Mouse (Mus musculus) embryonic facial prominence, embryonic 12.5 days (tissue): ENCODE measurements around the gene Grik3. TPM values are rescaled to one million over a fixed set of nuclear protein-coding genes. Genes with fewer than 3 reads are reported as not detected.

ENCODE experiments used
- ATAC-seq: fragments of 200-750 bp; cut with Nextera tagmentation; 2 replicates; pipeline ENCODE4 v1.8.0; 2017; ENCODE audit not compliant: insufficient number of reproducible peaks, insufficient read depth, low FRiP score, low TSS enrichment
- H3K27ac ChIP-seq: fragments of 300-500 bp; sonication (generic); 2 replicates; pipeline ENCODE4 v1.5.1; 2016; ENCODE audit warnings: mild to moderate bottlenecking
- H3K27me3 ChIP-seq: fragments of 300-500 bp; sonication (generic); 2 replicates; pipeline ENCODE4 v1.6.1; 2016; ENCODE audit warnings: mild to moderate bottlenecking, moderate library complexity
- H3K36me3 ChIP-seq: fragments of 300-500 bp; sonication (generic); 2 replicates; pipeline ENCODE4 v1.6.1; 2016; ENCODE audit warnings: mild to moderate bottlenecking
- H3K4me1 ChIP-seq: fragments of 300-500 bp; sonication (generic); 2 replicates; pipeline ENCODE4 v1.6.1; 2016
- H3K4me2 ChIP-seq: fragments of 300-500 bp; sonication (generic); replicated peaks from 2 replicates; pipeline ENCODE4 v1.6.1; 2016; ENCODE audit warnings: mild to moderate bottlenecking, moderate library complexity
- H3K4me3 ChIP-seq: fragments of 300-500 bp; sonication (generic); 2 replicates; pipeline ENCODE4 v1.5.1; 2016; ENCODE audit warnings: mild to moderate bottlenecking
- H3K9ac ChIP-seq: fragments of 300-500 bp; sonication (generic); 2 replicates; pipeline ENCODE4 v1.6.1; 2016; ENCODE audit warnings: mild to moderate bottlenecking, moderate library complexity
- H3K9me3 ChIP-seq: fragments of 300-500 bp; sonication (generic); 2 replicates; pipeline ENCODE4 v1.6.1; 2016; ENCODE audit warnings: mild to moderate bottlenecking, moderate library complexity
- WGBS: fragments of 180-500 bp; shearing (Covaris S2); methylation state at CpG from one replicate; pipeline ENCODE4 v1.1.7; 2016; 5-methylcytosine and 5-hydroxymethylcytosine counted together
- polyA plus RNA-seq: library from polyadenylated mRNA; unstranded; fragments of >200 nt; fragmentation: Nextera tagmentation; extraction: Ambion mirVana; gene quantifications from 2 replicates; pipeline ENCODE4 v1.2.1, GENCODE M21; 2016

The Grik3 gene
- 0.32 and 0.37 TPM in 2 replicates for polyA plus RNA-seq

GRCm38 (mm10) chr4:125490661-125491504 lies at the start of gene Grik3:
Gene Grik3, plus strand, starts transcription at chr4:125490700.
- Histone ChIP-seq H3K36me3 (no peaks in the 10 kb centered on the region), H3K4me2 (peak within 1 kb of the TSS; percentile 75), H3K4me3 (peak within 1 kb of the TSS; percentile 43), H3K9me3 (no peaks in the 10 kb centered on the region), H3K4me1 (peaks cover 12% of the 10 kb centered on the region; the same call in 1 of the 2 replicates), H3K27me3 (peaks cover 100% of the 10 kb centered on the region), H3K9ac (peak within 1 kb of the TSS; percentile 45), H3K27ac (no peak within 1 kb of the TSS)
- under 1% methylated on average over 69 of the region's 77 CpGs for WGBS
- no peak for ATAC-seq

GRCm38 (mm10) chr4:125441821-125442220 lies 48.7 kb upstream of the Grik3 start:
- Histone ChIP-seq H3K27me3 (no peaks in the 10 kb centered on the region), H3K27ac (no peak overlapping the region), H3K4me3 (no peak overlapping the region), H3K4me2 (no peak overlapping the region), H3K4me1 (no peaks in the 10 kb centered on the region), H3K9ac (no peak overlapping the region), H3K9me3 (no peaks in the 10 kb centered on the region), H3K36me3 (no peaks in the 10 kb centered on the region)
- ATAC-seq: no peak
- WGBS: 86% methylated on average over 4 of the region's 4 CpGs

GRCm38 (mm10) chr4:125444366-125444765 lies 46.1 kb upstream of the Grik3 start:
- Histone ChIP-seq H3K27me3 (no peaks in the 10 kb centered on the region), H3K27ac (no peak overlapping the region), H3K4me3 (no peak overlapping the region), H3K36me3 (no peaks in the 10 kb centered on the region), H3K4me2 (no peak overlapping the region), H3K9ac (no peak overlapping the region), H3K9me3 (no peaks in the 10 kb centered on the region), H3K4me1 (no peaks in the 10 kb centered on the region)
- 84% methylated on average over 7 of the region's 7 CpGs for WGBS
- ATAC-seq: no peak

GRCm38 (mm10) chr4:125450602-125451321 lies 39.7 kb upstream of the Grik3 start:
- Histone ChIP-seq H3K4me1 (no peaks in the 10 kb centered on the region), H3K27me3 (no peaks in the 10 kb centered on the region; the same call in 1 of the 2 replicates), H3K4me2 (no peak overlapping the region), H3K9ac (no peak overlapping the region), H3K4me3 (no peak overlapping the region), H3K27ac (no peak overlapping the region), H3K36me3 (no peaks in the 10 kb centered on the region), H3K9me3 (no peaks in the 10 kb centered on the region)
- ATAC-seq: no peak
- 51% methylated on average over 7 of the region's 7 CpGs for WGBS

GRCm38 (mm10) chr4:125451821-125452220 lies 38.7 kb upstream of the Grik3 start:
- no peak overlapping the region for H3K27ac ChIP-seq
- WGBS: 49% methylated on average over 6 of the region's 6 CpGs
- no peaks in the 10 kb centered on the region for H3K9me3 ChIP-seq
- no peak overlapping the region for H3K9ac ChIP-seq
- no peak for ATAC-seq
- H3K36me3 ChIP-seq: no peaks in the 10 kb centered on the region
- 0 out of 2 replicates have a peak, but pooled peaks cover 7% of the 10 kb centered on the region for H3K4me1 ChIP-seq
- no peak overlapping the region for H3K4me3 ChIP-seq
- no peak overlapping the region for H3K4me2 ChIP-seq
- no peaks in the 10 kb centered on the region; the same call in 1 of the 2 replicates for H3K27me3 ChIP-seq

GRCm38 (mm10) chr4:125456506-125456905 lies 34.0 kb upstream of the Grik3 start:
- H3K27ac ChIP-seq: no peak overlapping the region
- H3K27me3 ChIP-seq: no peaks in the 10 kb centered on the region; the same call in 1 of the 2 replicates
- WGBS: 25% methylated on average over 5 of the region's 5 CpGs
- peaks cover 14% of the 10 kb centered on the region for H3K4me1 ChIP-seq
- H3K4me3 ChIP-seq: no peak overlapping the region
- ATAC-seq: no peak
- no peak overlapping the region for H3K4me2 ChIP-seq
- no peaks in the 10 kb centered on the region for H3K9me3 ChIP-seq
- H3K9ac ChIP-seq: no peak overlapping the region
- no peaks in the 10 kb centered on the region for H3K36me3 ChIP-seq

GRCm38 (mm10) chr4:125457152-125458093 lies 33.1 kb upstream of the Grik3 start:
- Histone ChIP-seq H3K27me3 (no peaks in the 10 kb centered on the region; the same call in 1 of the 2 replicates), H3K4me3 (no peak overlapping the region), H3K36me3 (no peaks in the 10 kb centered on the region), H3K9me3 (no peaks in the 10 kb centered on the region), H3K27ac (no peak overlapping the region), H3K9ac (no peak overlapping the region), H3K4me1 (peaks cover 14% of the 10 kb centered on the region), H3K4me2 (no peak overlapping the region)
- no peak for ATAC-seq
- 24% methylated on average over 11 of the region's 11 CpGs for WGBS

- Histone ChIP-seq H3K9ac (no peak overlapping the region), H3K36me3 (no peaks in the 10 kb centered on the region), H3K27ac (no peak overlapping the region), H3K4me1 (peaks cover 14% of the 10 kb centered on the region), H3K4me2 (no peak overlapping the region), H3K9me3 (no peaks in the 10 kb centered on the region), H3K27me3 (no peaks in the 10 kb centered on the region), H3K4me3 (no peak overlapping the region)
- ATAC-seq: no peak
- 73% methylated on average over 9 of the region's 9 CpGs for WGBS
These were observed 30.7 kb upstream of the Grik3 start for GRCm38 (mm10) chr4:125459791-125460190.

GRCm38 (mm10) chr4:125469711-125470372 lies 20.7 kb upstream of the Grik3 start:
- H3K4me3 ChIP-seq: no peak overlapping the region
- 40% methylated on average over 11 of the region's 11 CpGs for WGBS
- no peaks in the 10 kb centered on the region for H3K4me1 ChIP-seq
- no peaks in the 10 kb centered on the region for H3K36me3 ChIP-seq
- no peak overlapping the region for H3K27ac ChIP-seq
- H3K9ac ChIP-seq: no peak overlapping the region
- no peak for ATAC-seq
- no peaks in the 10 kb centered on the region for H3K27me3 ChIP-seq
- H3K4me2 ChIP-seq: no peak overlapping the region
- no peaks in the 10 kb centered on the region for H3K9me3 ChIP-seq

GRCm38 (mm10) chr4:125474903-125475302 lies 15.6 kb upstream of the Grik3 start:
- peaks cover 5% of the 10 kb centered on the region; the same call in 1 of the 2 replicates for H3K27me3 ChIP-seq
- 70% methylated on average over 4 of the region's 4 CpGs for WGBS
- no peak overlapping the region for H3K4me2 ChIP-seq

More at GRCm38 (mm10) chr4:125474903-125475302, 15.6 kb upstream of the Grik3 start:
- Histone ChIP-seq H3K9ac (no peak overlapping the region), H3K4me1 (peaks cover 4% of the 10 kb centered on the region; the same call in 1 of the 2 replicates), H3K27ac (no peak overlapping the region), H3K9me3 (no peaks in the 10 kb centered on the region), H3K36me3 (no peaks in the 10 kb centered on the region), H3K4me3 (no peak overlapping the region)
- no peak for ATAC-seq
